Mouse (Mus musculus): ENCODE measurements around the gene Nbea. TPM values are rescaled to one million over a fixed set of nuclear protein-coding genes. Genes with fewer than 3 reads are reported as not detected.
"Not testable (repeated sequence)": the region's sequence is repeated elsewhere in the genome, so short reads cannot be mapped to it uniquely, and the experiment has no call there.

Gene Nbea
- polyA plus RNA-seq, 1 experiment from 2014 or later = 33.6 TPM

GRCm38 (mm10) chr3:55651877-55652276, 531.6 kb downstream of the Nbea start:
- CTCF ChIA-PET = interaction anchor here (1.1 to 2.0 kb wide), 4 partner anchors 11 to 143 kb away, joined by 3 to 8 read pairs (median 4); no protein-coding TSS in a partner anchor
- H3K27me3 ChIP-seq = no peaks in the 10 kb centered on the region
- no peak for TF ChIP-seq CTCF (IDR thresholded peaks at IDR 0.05)
- DNase-seq (ENCODE audit: low read depth, low spot score) (no peak), ATAC-seq (no peak)
- in situ Hi-C loops (cut with MboI; ENCODE audit: low pct_unique_long_range_greater_than_20kb) = no loop called here
- POLR2A ChIA-PET = interaction anchor here (1.5 kb wide), 1 partner anchor 11 kb away, joined by 4 read pairs; no protein-coding TSS in a partner anchor

- POLR2A ChIA-PET = no interaction called here
- ATAC-seq = no peak
- no peak for TF ChIP-seq CTCF (IDR thresholded peaks at IDR 0.05)
- H3K27me3 ChIP-seq = no peaks in the 10 kb centered on the region
- no peak for DNase-seq (ENCODE audit: low read depth, low spot score)
- in situ Hi-C loops (cut with MboI; ENCODE audit: low pct_unique_long_range_greater_than_20kb) = no loop called here
- CTCF ChIA-PET = interaction anchor here (0.5 to 1.5 kb wide), 10 partner anchors 9 to 1178 kb away, joined by 3 to 4 read pairs (median 3); no protein-coding TSS in a partner anchor
These were observed 534.0 kb downstream of the Nbea start for GRCm38 (mm10) chr3:55649541-55649940.

- in situ Hi-C loops (cut with MboI; ENCODE audit: low pct_unique_long_range_greater_than_20kb) = no loop called here
- POLR2A ChIA-PET = interaction anchor here (0.6 kb wide), 2 partner anchors 80 to 1375 kb away, joined by 3 read pairs; no protein-coding TSS in a partner anchor
- CTCF ChIA-PET = interaction anchor here (1.1 to 1.5 kb wide), 2 partner anchors 10 to 26 kb away, joined by 3 read pairs; no protein-coding TSS in a partner anchor
These were observed 535.2 kb downstream of the Nbea start for GRCm38 (mm10) chr3:55648299-55648698.

GRCm38 (mm10) chr3:55647176-55647575, 536.3 kb downstream of the Nbea start:
- ChIA-PET CTCF (interaction anchor here (1.4 kb wide), 2 partner anchors 13 to 31 kb away, joined by 3 read pairs; no protein-coding TSS in a partner anchor), POLR2A (interaction anchor here (1.9 kb wide), 1 partner anchor 10 kb away, joined by 5 read pairs; no protein-coding TSS in a partner anchor)
- ATAC-seq (no peak), DNase-seq (ENCODE audit: low read depth, low spot score) (no peak)
- in situ Hi-C loops (cut with MboI; ENCODE audit: low pct_unique_long_range_greater_than_20kb) = no loop called here
- TF ChIP-seq CTCF (IDR thresholded peaks at IDR 0.05) = no peak
- H3K27me3 ChIP-seq = no peaks in the 10 kb centered on the region

More at GRCm38 (mm10) chr3:55648299-55648698, 535.2 kb downstream of the Nbea start:
- H3K27me3 ChIP-seq = no peaks in the 10 kb centered on the region
- ATAC-seq = no peak
- no peak for DNase-seq (ENCODE audit: low read depth, low spot score)
- no peak for TF ChIP-seq CTCF (IDR thresholded peaks at IDR 0.05)

GRCm38 (mm10) chr3:55646437-55646836, 537.1 kb downstream of the Nbea start:
- CTCF ChIA-PET = interaction anchor here (1.4 to 2.2 kb wide), 3 partner anchors 14 to 32 kb away, joined by 3 to 8 read pairs (median 3); no protein-coding TSS in a partner anchor
- no peaks in the 10 kb centered on the region for H3K27me3 ChIP-seq
- DNase-seq (ENCODE audit: low read depth, low spot score) (no peak), ATAC-seq (no peak)
- in situ Hi-C loops (cut with MboI; ENCODE audit: low pct_unique_long_range_greater_than_20kb) = no loop called here
- POLR2A ChIA-PET = interaction anchor here (1.9 kb wide), 1 partner anchor 9 kb away, joined by 5 read pairs; no protein-coding TSS in a partner anchor
- no peak for TF ChIP-seq CTCF (IDR thresholded peaks at IDR 0.05)

GRCm38 (mm10) chr3:55644035-55644618, 539.4 kb downstream of the Nbea start:
- ATAC-seq (no peak), DNase-seq (ENCODE audit: low read depth, low spot score) (no peak)
- in situ Hi-C loops (cut with MboI; ENCODE audit: low pct_unique_long_range_greater_than_20kb) = no loop called here
- ChIA-PET POLR2A (no interaction called here), CTCF (interaction anchor here (2.2 kb wide), 1 partner anchor 24 kb away, joined by 6 read pairs; no protein-coding TSS in a partner anchor)
- no peaks in the 10 kb centered on the region for H3K27me3 ChIP-seq
- TF ChIP-seq CTCF (IDR thresholded peaks at IDR 0.05) = no peak

GRCm38 (mm10) chr3:55637660-55638059, 545.8 kb downstream of the Nbea start:
- H3K27me3 ChIP-seq = no peaks in the 10 kb centered on the region
- in situ Hi-C loops (cut with MboI; ENCODE audit: low pct_unique_long_range_greater_than_20kb) = no loop called here
- TF ChIP-seq CTCF (IDR thresholded peaks at IDR 0.05) = no peak
- ATAC-seq (no peak), DNase-seq (ENCODE audit: low read depth, low spot score) (no peak)
- CTCF ChIA-PET = interaction anchor here (1.0 to 1.4 kb wide), 4 partner anchors 12 to 67 kb away, joined by 3 to 4 read pairs (median 4); no protein-coding TSS in a partner anchor
- POLR2A ChIA-PET = interaction anchor here (1.2 kb wide), 1 partner anchor 9 kb away, joined by 5 read pairs; no protein-coding TSS in a partner anchor

- CTCF ChIA-PET = interaction anchor here (0.7 to 1.3 kb wide), 2 partner anchors 15 to 17 kb away, joined by 3 read pairs; no protein-coding TSS in a partner anchor
- DNase-seq (ENCODE audit: low read depth, low spot score) (no peak), ATAC-seq (no peak)
These were observed 547.8 kb downstream of the Nbea start for GRCm38 (mm10) chr3:55635542-55636172.

GRCm38 (mm10) chr3:55627054-55627453, 556.4 kb downstream of the Nbea start:
- no peaks in the 10 kb centered on the region for H3K27me3 ChIP-seq
- ChIA-PET CTCF (interaction anchor here (2.0 to 2.1 kb wide), 2 partner anchors 11 to 19 kb away, joined by 7 to 8 read pairs; no protein-coding TSS in a partner anchor), POLR2A (no interaction called here)
- TF ChIP-seq CTCF (IDR thresholded peaks at IDR 0.05) = no peak
- in situ Hi-C loops (cut with MboI; ENCODE audit: low pct_unique_long_range_greater_than_20kb) = no loop called here
- DNase-seq (ENCODE audit: low read depth, low spot score) (no peak), ATAC-seq (no peak)

More at GRCm38 (mm10) chr3:55635542-55636172, 547.8 kb downstream of the Nbea start:
- in situ Hi-C loops (cut with MboI; ENCODE audit: low pct_unique_long_range_greater_than_20kb) = no loop called here
- POLR2A ChIA-PET = interaction anchor here (0.6 kb wide), 1 partner anchor 1231 kb away, joined by 3 read pairs; no protein-coding TSS in a partner anchor
- no peaks in the 10 kb centered on the region for H3K27me3 ChIP-seq
- TF ChIP-seq CTCF (IDR thresholded peaks at IDR 0.05) = no peak

GRCm38 (mm10) chr3:55621958-55622357, 561.5 kb downstream of the Nbea start:
- TF ChIP-seq CTCF (IDR thresholded peaks at IDR 0.05) = peak; percentile 55
- H3K27me3 ChIP-seq; DNase-seq (ENCODE audit: low read depth, low spot score); ATAC-seq; in situ Hi-C loops (cut with MboI; ENCODE audit: low pct_unique_long_range_greater_than_20kb); POLR2A ChIA-PET: not testable (repeated sequence)
- CTCF ChIA-PET = interaction anchor here (1.3 to 1.4 kb wide), 2 partner anchors 16 to 27 kb away, joined by 3 read pairs; no protein-coding TSS in a partner anchor

All from Patski (cell line).